In the genomic region with DNA sequence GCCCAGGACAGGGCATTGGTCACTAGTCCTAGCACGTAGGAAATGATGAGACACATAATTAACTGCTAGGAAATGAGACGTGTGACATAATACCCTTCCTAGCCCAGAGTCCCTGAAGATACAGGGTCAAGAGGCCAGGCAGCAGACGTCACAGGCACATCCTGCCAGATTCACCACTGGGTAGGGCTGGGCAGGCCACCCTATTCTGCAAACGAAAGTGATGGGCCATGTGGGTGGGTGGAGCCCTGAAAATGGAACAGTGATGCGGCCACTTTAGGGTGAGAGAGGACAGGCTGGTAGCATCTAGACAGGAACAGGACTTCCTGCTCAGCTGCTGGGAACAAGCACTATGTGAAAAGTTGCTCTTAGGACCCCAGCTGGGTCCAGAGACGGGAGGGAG, we compare ENCODE assay signal across 8 mouse cellular contexts. TPM values are rescaled to one million over a fixed set of nuclear protein-coding genes. Genes with fewer than 3 reads are reported as not detected.
DNase-seq lines count a peak whose midpoint lies in the region; ATAC-seq lines count a peak whose summit lies in the region.

No protein-coding gene starts in this region.

- peaks cover 26% of the 10 kb centered on the region for H3K4me1 ChIP-seq in heart, embryonic 11.5 days (ENCODE audit: control insufficient read depth, insufficient read depth, low read length)
- peaks cover 75% of the 10 kb centered on the region for H3K4me1 ChIP-seq in embryonic facial prominence, embryonic 15.5 days
- peaks cover 71% of the 10 kb centered on the region for H3K4me1 ChIP-seq in kidney, embryonic 16.5 days (ENCODE audit: insufficient read depth, low read length)

- no peaks in the 10 kb centered on the region for H3K27me3 ChIP-seq in heart, embryonic 11.5 days (ENCODE audit: control insufficient read depth, insufficient read depth, low read length)
- H3K27me3 ChIP-seq in embryonic facial prominence, embryonic 15.5 days, result no peaks in the 10 kb centered on the region
- no peaks in the 10 kb centered on the region for H3K27me3 ChIP-seq in kidney, embryonic 16.5 days (ENCODE audit: insufficient read depth, low read length)

- H3K4me2 ChIP-seq in heart, embryonic 11.5 days, result no peak overlapping the region
- no peak overlapping the region for H3K4me2 ChIP-seq in embryonic facial prominence, embryonic 15.5 days (replicated peaks)
- H3K4me2 ChIP-seq in kidney, embryonic 16.5 days (replicated peaks; ENCODE audit: low read depth, low read length), result no peak overlapping the region

- H3K27ac ChIP-seq in heart, embryonic 11.5 days (ENCODE audit: low read depth, low read length), result no peak overlapping the region
- peak overlapping the region; percentile 34; the same call in 1 of the 2 replicates for H3K27ac ChIP-seq in embryonic facial prominence, embryonic 15.5 days (replicated peaks)
- H3K27ac ChIP-seq in kidney, embryonic 16.5 days (ENCODE audit: low read length), result peak overlapping the region; percentile 62

- DNase-seq in heart, adult 11 months, result peak; percentile 99
- DNase-seq in layer of hippocampus, adult 8-10 months (ENCODE audit: low spot score in 2 of 2), result no peak
- DNase-seq in left cerebral cortex, postnatal 36 days (ENCODE audit: low spot score in 2 of 2), result no peak
- no peak for DNase-seq in urinary bladder, adult 18-20 months (ENCODE audit: low spot score in 2 of 2)

- intact Hi-C loops in left cerebral cortex, postnatal 36 days (cut with DNase I), result no loop called here

- H3K36me3 ChIP-seq in heart, embryonic 11.5 days (ENCODE audit: control insufficient read depth, insufficient read depth, low read length), result no peaks in the 10 kb centered on the region
- H3K36me3 ChIP-seq in embryonic facial prominence, embryonic 15.5 days, result no peaks in the 10 kb centered on the region
- H3K36me3 ChIP-seq in kidney, embryonic 16.5 days (ENCODE audit: insufficient read depth, low read length), result no peaks in the 10 kb centered on the region

- H3K9ac ChIP-seq in heart, embryonic 11.5 days (ENCODE audit: low read depth, low read length), result no peak overlapping the region
- no peak overlapping the region for H3K9ac ChIP-seq in embryonic facial prominence, embryonic 15.5 days
- H3K9ac ChIP-seq in kidney, embryonic 16.5 days (replicated peaks; ENCODE audit: low read length), result no peak overlapping the region

- no peak for ATAC-seq in heart, embryonic 11.5 days (replicated peaks; ENCODE audit: insufficient number of reproducible peaks, low FRiP score, low TSS enrichment)
- ATAC-seq in embryonic facial prominence, embryonic 15.5 days (ENCODE audit: insufficient number of reproducible peaks, low FRiP score, low TSS enrichment, low read depth), result no peak
- ATAC-seq in kidney, embryonic 16.5 days (ENCODE audit: low FRiP score, low TSS enrichment), result peak; percentile 46
- ATAC-seq in megakaryocyte, adult 5-6 weeks (ENCODE audit: poor library complexity, severe bottlenecking), result peak; percentile 87

- H3K9me3 ChIP-seq in heart, embryonic 11.5 days (replicated peaks; ENCODE audit: control insufficient read depth, low read length), result no peaks in the 10 kb centered on the region
- no peaks in the 10 kb centered on the region for H3K9me3 ChIP-seq in embryonic facial prominence, embryonic 15.5 days (replicated peaks)
- H3K9me3 ChIP-seq in kidney, embryonic 16.5 days (ENCODE audit: low read length), result no peaks in the 10 kb centered on the region

- H3K4me3 ChIP-seq in heart, embryonic 11.5 days (ENCODE audit: low read depth, low read length), result no peak overlapping the region
- H3K4me3 ChIP-seq in embryonic facial prominence, embryonic 15.5 days (replicated peaks), result no peak overlapping the region
- no peak overlapping the region for H3K4me3 ChIP-seq in kidney, embryonic 16.5 days (ENCODE audit: low read length)

- WGBS in heart, embryonic 11.5 days (ENCODE audit: insufficient replicate concordance), result 29% methylated on average over 6 of the region's 6 CpGs
- 44% methylated on average over 6 of the region's 6 CpGs for WGBS in embryonic facial prominence, embryonic 15.5 days
- WGBS in kidney, embryonic 16.5 days, result 37% methylated on average over 6 of the region's 6 CpGs

RNA-seq across cellular contexts. Expression of gene Sema4c, which starts 13.5 kb away (rescaled TPM):
- 0.96 and 2.1 TPM in 2 replicates for polyA plus RNA-seq in heart, embryonic 11.5 days (2014; fragmentation: Nextera tagmentation; extraction: Ambion mirVana)
- 18.6 and 19.6 TPM in 2 replicates for polyA plus RNA-seq in embryonic facial prominence, embryonic 15.5 days (2015; fragmentation: Nextera tagmentation; extraction: Ambion mirVana)
- polyA plus RNA-seq in kidney, embryonic 16.5 days (2015; fragmentation: Nextera tagmentation; extraction: Ambion mirVana), result 21.4 and 21.9 TPM in 2 replicates
- 1.5 and 2.1 TPM in 2 replicates for total RNA-seq in megakaryocyte, adult 5-6 weeks (2015)
- total RNA-seq in megakaryocyte, adult 5-6 weeks (2017), result 1.8 and 3.6 TPM in 2 replicates
- total RNA-seq in layer of hippocampus, adult 8-10 months (2022), result 10 to 100 TPM; 13.8 to 18.3 (median 15.1) TPM
- total RNA-seq in left cerebral cortex, postnatal 36 days (2021), result 10 to 100 TPM; 15.8 to 16.4 TPM

RNA-seq across cellular contexts. Expression of gene Ankrd39, which starts 24.4 kb away (rescaled TPM):
- 19.9 and 25.1 TPM in 2 replicates for polyA plus RNA-seq in heart, embryonic 11.5 days (2014; fragmentation: Nextera tagmentation; extraction: Ambion mirVana)
- 25.7 and 29.5 TPM in 2 replicates for polyA plus RNA-seq in embryonic facial prominence, embryonic 15.5 days (2015; fragmentation: Nextera tagmentation; extraction: Ambion mirVana)
- 29.2 and 30.0 TPM in 2 replicates for polyA plus RNA-seq in kidney, embryonic 16.5 days (2015; fragmentation: Nextera tagmentation; extraction: Ambion mirVana)
- 3.6 and 4.9 TPM in 2 replicates for total RNA-seq in megakaryocyte, adult 5-6 weeks (2015)
- total RNA-seq in megakaryocyte, adult 5-6 weeks (2017), result 2.2 and 2.9 TPM in 2 replicates
- total RNA-seq in layer of hippocampus, adult 8-10 months (2022), result 10 to 100 TPM; 10.3 to 18.2 (median 13.2) TPM
- 10 to 100 TPM; 11.9 to 15.8 TPM for total RNA-seq in left cerebral cortex, postnatal 36 days (2021)

RNA-seq across cellular contexts. Expression of gene Gm42417, which starts 32.4 kb away (rescaled TPM):
- 0.44 TPM in 1 of 2 replicates, not detected in the other for polyA plus RNA-seq in heart, embryonic 11.5 days (2014; fragmentation: Nextera tagmentation; extraction: Ambion mirVana)
- polyA plus RNA-seq in embryonic facial prominence, embryonic 15.5 days (2015; fragmentation: Nextera tagmentation; extraction: Ambion mirVana), result 0.25 and 0.40 TPM in 2 replicates
- polyA plus RNA-seq in kidney, embryonic 16.5 days (2015; fragmentation: Nextera tagmentation; extraction: Ambion mirVana), result 0.30 and 1.5 TPM in 2 replicates
- not detected in 2 replicates for total RNA-seq in megakaryocyte, adult 5-6 weeks (2015)
- not detected in 2 replicates for total RNA-seq in megakaryocyte, adult 5-6 weeks (2017)
- under 1 TPM in 1 of 4 experiments, not detected in 3; 0.38 TPM for total RNA-seq in layer of hippocampus, adult 8-10 months (2022)
- not detected for total RNA-seq in left cerebral cortex, postnatal 36 days (2021)

RNA-seq across cellular contexts. Expression of gene Ankrd23, which starts 34.9 kb away (rescaled TPM):
- polyA plus RNA-seq in heart, embryonic 11.5 days (2014; fragmentation: Nextera tagmentation; extraction: Ambion mirVana), result 9.8 and 13.6 TPM in 2 replicates
- polyA plus RNA-seq in embryonic facial prominence, embryonic 15.5 days (2015; fragmentation: Nextera tagmentation; extraction: Ambion mirVana), result 17.6 and 21.6 TPM in 2 replicates
- 15.2 and 21.7 TPM in 2 replicates for polyA plus RNA-seq in kidney, embryonic 16.5 days (2015; fragmentation: Nextera tagmentation; extraction: Ambion mirVana)
- 2.3 and 2.4 TPM in 2 replicates for total RNA-seq in megakaryocyte, adult 5-6 weeks (2015)
- total RNA-seq in megakaryocyte, adult 5-6 weeks (2017), result 2.2 and 9.8 TPM in 2 replicates
- total RNA-seq in layer of hippocampus, adult 8-10 months (2022), result 1 to 10 TPM; 3.7 to 7.7 (median 5.0) TPM
- 1 to 10 TPM; 3.1 to 9.6 TPM for total RNA-seq in left cerebral cortex, postnatal 36 days (2021)

RNA-seq across cellular contexts. Expression of gene Cnnm3, which starts 60.0 kb away (rescaled TPM):
- polyA plus RNA-seq in heart, embryonic 11.5 days (2014; fragmentation: Nextera tagmentation; extraction: Ambion mirVana), result 2.5 and 3.9 TPM in 2 replicates
- 3.8 and 4.3 TPM in 2 replicates for polyA plus RNA-seq in embryonic facial prominence, embryonic 15.5 days (2015; fragmentation: Nextera tagmentation; extraction: Ambion mirVana)
- 3.5 and 3.7 TPM in 2 replicates for polyA plus RNA-seq in kidney, embryonic 16.5 days (2015; fragmentation: Nextera tagmentation; extraction: Ambion mirVana)
- 14.4 and 15.1 TPM in 2 replicates for total RNA-seq in megakaryocyte, adult 5-6 weeks (2015)
- total RNA-seq in megakaryocyte, adult 5-6 weeks (2017), result 6.8 and 11.1 TPM in 2 replicates
- total RNA-seq in layer of hippocampus, adult 8-10 months (2022), result 10 to 100 TPM; 33.3 to 47.2 (median 35.7) TPM
- 10 to 100 TPM; 30.4 to 32.9 TPM for total RNA-seq in left cerebral cortex, postnatal 36 days (2021)

Comparison
In these comparisons a context has a peak if more than half of its experiments do, and no peak if none do; other contexts are left out.
1. ATAC-seq: peak in kidney, embryonic 16.5 days (single experiment) and megakaryocyte, adult 5-6 weeks (single experiment); none in heart, embryonic 11.5 days (single experiment) and embryonic facial prominence, embryonic 15.5 days (single experiment).